Mouse (Mus musculus): ENCODE data around the gene Thbs2.
"Not testable (repeated sequence)": the region's sequence is repeated elsewhere in the genome, so short reads cannot be mapped to it uniquely, and the experiment has no call there.

The Thbs2 gene

GRCm38 (mm10) chr17:14628901-14629300, 65.1 kb downstream of the Thbs2 start:
- no peak for DNase-seq (ENCODE audit: low read depth, low spot score)

DNA sequence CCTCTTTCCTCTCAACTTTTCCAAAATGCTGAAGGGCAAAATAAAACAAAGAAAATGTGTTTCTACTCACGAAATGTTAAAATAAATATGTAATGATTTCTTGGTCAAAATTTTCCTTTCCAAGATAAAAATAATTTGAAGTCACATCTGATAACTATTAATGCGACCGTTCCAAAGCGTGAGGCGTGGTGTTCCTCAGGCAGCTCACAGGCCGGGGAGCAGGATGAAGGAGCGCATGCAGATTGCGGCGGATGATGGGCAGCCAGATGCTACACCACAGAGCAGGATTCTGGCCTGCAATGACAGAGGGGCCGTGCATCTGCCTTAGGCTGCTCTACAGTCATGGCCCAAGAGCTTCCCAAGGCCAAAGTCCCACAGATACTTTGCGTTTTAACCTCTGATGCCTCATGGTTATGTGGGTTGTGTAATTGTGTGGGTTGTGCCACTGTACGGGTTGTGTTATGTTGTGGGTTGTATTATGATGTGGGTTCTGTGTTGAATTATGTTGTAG, 66.2 kb downstream of the Thbs2 start:
- no peak for DNase-seq (ENCODE audit: low read depth, low spot score)

DNA sequence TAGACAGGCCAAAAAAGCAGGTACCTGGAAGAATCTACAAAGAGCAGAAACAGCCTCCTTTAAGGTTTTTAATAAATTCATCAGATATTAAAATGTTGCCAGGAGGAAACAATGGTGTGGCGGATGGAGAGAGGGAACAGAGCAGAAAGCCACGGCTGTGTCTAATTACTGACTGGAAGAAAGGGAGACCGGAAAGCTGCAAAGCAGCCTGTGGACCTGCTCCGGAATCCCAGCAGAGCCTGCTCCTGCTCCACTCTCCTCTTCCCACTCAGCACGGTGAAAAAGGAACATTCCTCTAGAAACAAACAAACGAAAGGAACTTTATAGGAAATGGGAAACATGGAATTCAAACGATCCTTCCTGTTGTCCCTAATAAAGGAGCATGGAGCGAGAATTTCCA, 69.6 kb downstream of the Thbs2 start:
- DNase-seq (ENCODE audit: low read depth, low spot score): no peak

DNA sequence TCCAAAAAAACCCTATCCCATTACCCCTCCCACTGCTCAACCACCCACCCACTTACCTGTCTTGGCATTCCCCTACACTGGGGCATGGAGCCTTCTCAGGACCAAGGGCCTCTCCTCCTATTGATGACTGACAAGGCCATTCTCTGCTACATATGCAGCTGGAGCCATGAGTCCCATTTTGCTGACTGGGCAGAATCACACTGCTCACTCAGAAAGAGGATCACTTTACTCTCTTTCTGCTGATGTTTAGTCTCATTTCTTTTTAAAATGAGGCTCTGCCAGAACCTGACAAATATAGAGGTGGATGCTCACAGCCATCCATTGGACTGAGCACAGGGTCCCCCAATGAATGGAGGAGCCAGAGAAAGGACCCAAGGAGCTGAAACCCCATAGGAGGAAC, 73.0 kb downstream of the Thbs2 start:
- DNase-seq (ENCODE audit: low read depth, low spot score): not testable (repeated sequence)

- no peak for DNase-seq (ENCODE audit: low read depth, low spot score)
Measured at GRCm38 (mm10) chr17:14620037-14620436, 74.0 kb downstream of the Thbs2 start.

- no peak for DNase-seq (ENCODE audit: low read depth, low spot score)
Measured at GRCm38 (mm10) chr17:14619038-14619437, 75.0 kb downstream of the Thbs2 start.
